Mouse (Mus musculus): ENCODE measurements around the gene Prss54.

Prss54 gene

GRCm38 (mm10) chr8:95551577-95551976 lies 24.6 kb downstream of the Prss54 start:
- no peak for DNase-seq (ENCODE audit: low read depth)

- DNase-seq (ENCODE audit: low read depth) = no peak
Measured at GRCm38 (mm10) chr8:95549871-95550829, 26.0 kb downstream of the Prss54 start.

GRCm38 (mm10) chr8:95547931-95548330 lies 28.2 kb downstream of the Prss54 start:
- no peak for DNase-seq (ENCODE audit: low read depth)

- DNase-seq (ENCODE audit: low read depth) = no peak
Measured at GRCm38 (mm10) chr8:95546986-95547385, 29.2 kb downstream of the Prss54 start.

- no peak for DNase-seq (ENCODE audit: low read depth)
Measured at GRCm38 (mm10) chr8:95545815-95546214, 30.3 kb downstream of the Prss54 start.

GRCm38 (mm10) chr8:95543065-95543464 lies 33.1 kb downstream of the Prss54 start:
- no peak for DNase-seq (ENCODE audit: low read depth)

- no peak for DNase-seq (ENCODE audit: low read depth)
Measured at GRCm38 (mm10) chr8:95542191-95542590, 33.9 kb downstream of the Prss54 start.

GRCm38 (mm10) chr8:95539487-95539886 lies 36.7 kb downstream of the Prss54 start:
- DNase-seq (ENCODE audit: low read depth) = no peak

GRCm38 (mm10) chr8:95533584-95534387 lies 42.4 kb downstream of the Prss54 start, which contains the start of gene Ccdc113:
Gene Ccdc113 (plus strand): TSS chr8:95534085.
- DNase-seq (ENCODE audit: low read depth) = peak; percentile 9

GRCm38 (mm10) chr8:95532206-95532605 lies 43.9 kb downstream of the Prss54 start:
- no peak for DNase-seq (ENCODE audit: low read depth)

- DNase-seq (ENCODE audit: low read depth) = no peak
Measured at GRCm38 (mm10) chr8:95528750-95529310, 47.3 kb downstream of the Prss54 start.

GRCm38 (mm10) chr8:95528194-95528593 lies 47.9 kb downstream of the Prss54 start:
- no peak for DNase-seq (ENCODE audit: low read depth)

GRCm38 (mm10) chr8:95523991-95524390 lies 52.1 kb downstream of the Prss54 start:
- no peak for DNase-seq (ENCODE audit: low read depth)

GRCm38 (mm10) chr8:95516928-95517327 lies 59.2 kb downstream of the Prss54 start:
- no peak for DNase-seq (ENCODE audit: low read depth)

- DNase-seq (ENCODE audit: low read depth) = no peak
Measured at GRCm38 (mm10) chr8:95513219-95513618, 62.9 kb downstream of the Prss54 start.

GRCm38 (mm10) chr8:95512257-95512656 lies 63.9 kb downstream of the Prss54 start:
- DNase-seq (ENCODE audit: low read depth) = no peak
